Mouse (Mus musculus) CH12.LX (cell line): ENCODE data around the gene Camkmt. TPM values are rescaled to one million over a fixed set of nuclear protein-coding genes. Genes with fewer than 3 reads are reported as not detected.

Experiments
- DNase-seq: peaks from one replicate; pipeline ENCODE4 v3.0.0-alpha.2; 2013; ENCODE audit errors: extremely low read depth
- H3K27ac ChIP-seq: 2 replicates; pipeline ENCODE4 v1.5.1; 2012; ENCODE audit warnings: low read depth, mild to moderate bottlenecking, control low read depth, moderate library complexity; ENCODE audit not compliant: insufficient read depth
- H3K27me3 ChIP-seq: replicated peaks from 2 replicates; pipeline ENCODE3; 2012; ENCODE audit warnings: inconsistent platforms
- H3K36me3 ChIP-seq, 2 experiments: replicated peaks in 1 of 2; 2 replicates each; pipeline versions ENCODE3 to v1.6.1; 2012; ENCODE audit warnings: inconsistent platforms in 1 of 2, low read length in 1 of 2, mild to moderate bottlenecking in 1 of 2, mixed read lengths in 1 of 2, moderate library complexity in 1 of 2; ENCODE audit not compliant: control insufficient read depth in 1 of 2, insufficient read depth in 1 of 2
- H3K4me1 ChIP-seq, 2 experiments: 2 replicates each; pipeline ENCODE4 v1.6.1; 2012; ENCODE audit warnings: inconsistent platforms in 1 of 2, moderate library complexity in 1 of 2; ENCODE audit not compliant: insufficient read depth in 2 of 2, control insufficient read depth in 1 of 2
- H3K4me2 ChIP-seq: 2 replicates; pipeline ENCODE4 v1.6.1; 2012; ENCODE audit warnings: low read depth, mild to moderate bottlenecking, control low read depth; ENCODE audit not compliant: poor library complexity, insufficient read depth, severe bottlenecking
- H3K4me3 ChIP-seq, 3 experiments: fragments of 150-350 bp in 1 of 3; sonication (generic) in 1 of 3; replicated peaks in 1 of 3; 2 replicates each; pipeline versions ENCODE3 to v1.5.1; 2011 to 2012; ENCODE audit warnings: low read depth in 2 of 3, low read length in 2 of 3, mild to moderate bottlenecking in 2 of 3, moderate library complexity in 2 of 3, control low read depth in 1 of 3, improper control_type of control experiment in 1 of 3, inconsistent platforms in 1 of 3, mixed read lengths in 1 of 3; ENCODE audit not compliant: poor library complexity in 1 of 3
- H3K79me2 ChIP-seq: replicated peaks from 2 replicates; pipeline ENCODE4 v1.6.1; 2012; ENCODE audit warnings: mild to moderate bottlenecking, moderate library complexity; ENCODE audit not compliant: control insufficient read depth, poor library complexity, insufficient read depth, severe bottlenecking; ENCODE audit errors: extremely low read depth
- H3K9ac ChIP-seq: 2 replicates; pipeline ENCODE4 v1.6.1; 2012; ENCODE audit warnings: low read depth, mild to moderate bottlenecking, control low read depth, moderate library complexity; ENCODE audit not compliant: insufficient read depth
- H3K9me3 ChIP-seq: replicated peaks from 2 replicates; pipeline ENCODE3; 2012; ENCODE audit warnings: low read length, inconsistent platforms, mixed read lengths
- BHLHE40 ChIP-seq: IDR thresholded peaks from 2 replicates; pipeline ENCODE4 v1.6.1; 2011; ENCODE audit warnings: mild to moderate bottlenecking, low read depth, low read length, improper control_type of control experiment
- CHD1 ChIP-seq: IDR thresholded peaks from 2 replicates; pipeline ENCODE4 v1.6.1; 2012; ENCODE audit warnings: low read depth, low read length, improper control_type of control experiment, inconsistent platforms
- CTCF ChIP-seq, 2 experiments: IDR thresholded peaks in 1 of 2; conservative IDR thresholded peaks in 1 of 2; 2 replicates each; pipeline ENCODE4 v1.5.1; 2011 to 2012; ENCODE audit warnings: low read depth in 2 of 2, low read length in 2 of 2, improper control_type of control experiment in 1 of 2, inconsistent platforms in 1 of 2, mild to moderate bottlenecking in 1 of 2, moderate library complexity in 1 of 2
- E2F4 ChIP-seq: IDR thresholded peaks from 2 replicates; pipeline ENCODE4 v1.6.1; 2011; ENCODE audit warnings: low read depth, low read length, improper control_type of control experiment; ENCODE audit not compliant: insufficient replicate concordance
- ETS1 ChIP-seq: conservative IDR thresholded peaks from 2 replicates; pipeline ENCODE4 v1.6.1; 2012; ENCODE audit warnings: low read depth, mild to moderate bottlenecking, inconsistent platforms, low read length, improper control_type of control experiment, moderate library complexity
- GABPA ChIP-seq: IDR thresholded peaks from 2 replicates; pipeline ENCODE4 v1.6.1; 2012; ENCODE audit warnings: low read depth, low read length, improper control_type of control experiment, inconsistent platforms; ENCODE audit not compliant: insufficient replicate concordance
- IRF4 ChIP-seq: IDR thresholded peaks from 2 replicates; pipeline ENCODE4 v1.6.1; 2014; ENCODE audit warnings: low read depth, mild to moderate bottlenecking, inconsistent platforms, low read length, improper control_type of control experiment
- KAT2A ChIP-seq: IDR thresholded peaks from 2 replicates; pipeline ENCODE4 v1.6.1; 2012; ENCODE audit warnings: low read length, improper control_type of control experiment, inconsistent platforms; ENCODE audit not compliant: insufficient replicate concordance
- MAX ChIP-seq: IDR thresholded peaks from 2 replicates; pipeline ENCODE4 v1.6.1; 2011; ENCODE audit warnings: low read length, improper control_type of control experiment
- MEF2A ChIP-seq: IDR thresholded peaks from 2 replicates; pipeline ENCODE4 v1.6.1; 2014; ENCODE audit warnings: low read depth, mild to moderate bottlenecking, inconsistent platforms, low read length, improper control_type of control experiment, borderline replicate concordance
- NRF1 ChIP-seq: IDR thresholded peaks from 2 replicates; pipeline ENCODE4 v1.6.1; 2014; ENCODE audit warnings: low read depth, mild to moderate bottlenecking, inconsistent platforms, low read length, improper control_type of control experiment, moderate library complexity
- PAX5 ChIP-seq: IDR thresholded peaks from 2 replicates; pipeline ENCODE4 v1.6.1; 2012; ENCODE audit warnings: low read length, inconsistent platforms, mixed read lengths
- RCOR1 ChIP-seq: conservative IDR thresholded peaks from 2 replicates; pipeline ENCODE4 v1.6.1; 2012; ENCODE audit warnings: low read depth, mild to moderate bottlenecking, inconsistent platforms, low read length, improper control_type of control experiment
- SMC3 ChIP-seq: IDR thresholded peaks from 2 replicates; pipeline ENCODE4 v1.6.1; 2011; ENCODE audit warnings: low read depth, low read length, improper control_type of control experiment
- TCF12 ChIP-seq: IDR thresholded peaks from 2 replicates; pipeline ENCODE4 v1.6.1; 2014; ENCODE audit warnings: low read depth, mild to moderate bottlenecking, inconsistent platforms, low read length, improper control_type of control experiment
- USF2 ChIP-seq: conservative IDR thresholded peaks from 2 replicates; pipeline ENCODE4 v1.6.1; 2011; ENCODE audit warnings: low read depth, low read length, improper control_type of control experiment
- ZNF384 ChIP-seq: IDR thresholded peaks from 2 replicates; pipeline ENCODE4 v1.6.1; 2012; ENCODE audit warnings: low read depth, low read length, improper control_type of control experiment, inconsistent platforms
- dilution Hi-C: fragments of 300-500 bp; cut with MboI; formaldehyde crosslinking; loops from 2 replicates; pipeline ENCODE4 v1.14.3; 2020; ENCODE audit warnings: low sequenced_read_pairs; ENCODE audit not compliant: extremely low pct_unique_long_range_greater_than_20kb, extremely low pct_ligation_motif_present
- in situ Hi-C: fragments of 300-500 bp; cut with MboI; formaldehyde crosslinking; loops from 3 replicates; pipeline ENCODE4 v1.14.3; 2019; ENCODE audit warnings: low sequenced_read_pairs, low pct_ligation_motif_present, low pct_unique_long_range_greater_than_20kb, mixed read lengths
- polyA plus RNA-seq: library from polyadenylated mRNA; unstranded; fragments of >175 nt; gene quantifications from 2 replicates; pipeline ENCODE4 v1.2.1, GENCODE M21; 2012; ENCODE audit warnings: low read depth; ENCODE audit not compliant: insufficient read length
- total RNA-seq, 2 experiments: library from RNA; depleted of rRNA; stranded (reverse); fragments of 300-350 nt in 1 of 2; fragments of >200 nt in 1 of 2; gene quantifications; 2 replicates each; pipeline ENCODE4 v1.2.3; 2012 to 2014

The Camkmt gene
- total and polyA plus RNA-seq, 3 experiments: 1.5 to 4.4 (median 1.8) TPM

DNA sequence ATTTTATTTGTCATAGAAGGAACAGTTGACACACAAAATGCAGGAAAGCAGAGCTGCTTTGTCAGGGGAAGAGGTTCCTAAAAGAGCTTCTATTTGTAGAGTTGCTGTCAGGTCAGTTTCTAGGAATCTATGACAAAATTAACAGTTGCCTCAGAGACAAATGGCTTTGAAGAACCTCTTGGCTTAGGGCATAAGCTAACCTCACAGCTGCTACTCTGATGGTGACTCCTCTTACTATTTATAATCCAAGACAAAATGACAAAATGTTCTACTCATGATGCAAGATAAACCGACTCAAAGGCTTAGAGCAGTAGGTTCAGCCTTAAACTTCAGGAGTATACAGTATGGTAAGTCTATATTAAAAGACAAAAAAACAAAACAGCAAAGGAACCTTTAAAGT is 3.9 kb upstream of the Camkmt start:
- H3K4me1 ChIP-seq: peaks cover 4 to 24% of the 10 kb centered on the region in 2 experiments; a peak in 3 of 4 replicates
- H3K9ac ChIP-seq: no peak overlapping the region
- H3K27ac ChIP-seq: no peak overlapping the region
- in situ Hi-C loops: no loop called here
- no peaks in the 10 kb centered on the region for H3K79me2 ChIP-seq
- no peak overlapping the region for H3K4me2 ChIP-seq
- peaks cover 5 to 12% of the 10 kb centered on the region in 2 experiments for H3K36me3 ChIP-seq
- dilution Hi-C loops: no loop called here
- H3K4me3 ChIP-seq: no peak overlapping the region
- H3K27me3 ChIP-seq: no peaks in the 10 kb centered on the region
- no peak for DNase-seq
- TF ChIP-seq MEF2A: no peak
- no peak for TF ChIP-seq TCF12
- TF ChIP-seq ETS1: no peak
- TF ChIP-seq IRF4: no peak
- TF ChIP-seq CTCF (conservative IDR thresholded peaks at IDR 0.05 in 1 of 2, IDR thresholded peaks at IDR 0.05 in 1 of 2; ENCODE audit: low read depth in 2 of 2, low read length in 2 of 2): no peak
- TF ChIP-seq SMC3: no peak
- TF ChIP-seq GABPA: no peak
- no peak for TF ChIP-seq USF2
- TF ChIP-seq RCOR1: no peak
- TF ChIP-seq KAT2A: no peak
- TF ChIP-seq BHLHE40: no peak
- TF ChIP-seq CHD1: no peak
- no peak for TF ChIP-seq NRF1
- no peak for TF ChIP-seq ZNF384
- H3K9me3 ChIP-seq: no peaks in the 10 kb centered on the region

DNA sequence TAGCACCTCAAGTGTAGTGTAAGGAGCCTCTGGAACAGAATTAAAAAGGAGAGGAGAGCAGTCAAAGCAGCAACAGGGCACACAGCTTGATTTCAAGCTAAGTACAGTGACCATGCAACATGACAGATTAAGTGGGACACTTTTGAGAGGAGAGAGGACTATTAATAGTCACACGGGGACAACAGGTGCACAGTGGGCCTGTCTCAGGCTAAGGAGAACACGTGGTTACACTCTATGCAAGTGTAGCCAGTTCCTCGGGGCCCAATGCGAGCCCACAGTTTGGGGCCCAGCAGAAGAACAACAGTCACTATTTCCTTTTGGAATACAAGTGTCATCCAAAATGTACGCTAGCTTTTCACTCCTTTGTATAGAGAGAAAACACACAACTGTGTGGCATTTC is 2.8 kb upstream of the Camkmt start:
- TF ChIP-seq RCOR1: no peak
- no peak for TF ChIP-seq CTCF (conservative IDR thresholded peaks at IDR 0.05 in 1 of 2, IDR thresholded peaks at IDR 0.05 in 1 of 2; ENCODE audit: low read depth in 2 of 2, low read length in 2 of 2)
- no peak for TF ChIP-seq PAX5
- no peak for TF ChIP-seq E2F4
- no peak for TF ChIP-seq MAX
- no peaks in the 10 kb centered on the region for H3K9me3 ChIP-seq
- in situ Hi-C loops: no loop called here
- no peak overlapping the region for H3K4me2 ChIP-seq
- peaks cover 5 to 12% of the 10 kb centered on the region in 2 experiments for H3K36me3 ChIP-seq
- H3K27ac ChIP-seq: no peak overlapping the region
- no peak overlapping the region for H3K4me3 ChIP-seq
- no peak for DNase-seq
- no peaks in the 10 kb centered on the region for H3K79me2 ChIP-seq
- no peak overlapping the region for H3K9ac ChIP-seq
- H3K4me1 ChIP-seq: peaks cover 8 to 33% of the 10 kb centered on the region in 2 experiments; a peak in 3 of 4 replicates
- H3K27me3 ChIP-seq: no peaks in the 10 kb centered on the region
- dilution Hi-C loops: no loop called here
